Mouse (Mus musculus) neural tube, embryonic 14.5 days (tissue): ENCODE measurements at regions not wholly inside any gene's neighbourhood (a gene's known extent, or its start where the extent isn't known, plus 50 kb on each side); places are given as distances from the start of the nearest gene placed in this dataset.
A peak's percentile ranks its signal among the peaks of the same experiment; 100 is the strongest.

Experiments used
- ATAC-seq: fragments of 200-750 bp; cut with Nextera tagmentation; 2 replicates; pipeline ENCODE4 v1.8.0; 2017; ENCODE audit warnings: low read depth, mild to moderate bottlenecking, moderate TSS enrichment, moderate library complexity
- H3K27ac ChIP-seq: fragments of 300-500 bp; sonication (generic); 2 replicates; pipeline ENCODE4 v1.5.1; 2014; ENCODE audit warnings: low read depth, mild to moderate bottlenecking, control low read depth, low read length, moderate library complexity, mixed read lengths
- H3K27me3 ChIP-seq: fragments of 300-500 bp; sonication (generic); 2 replicates; pipeline ENCODE4 v1.6.1; 2014; ENCODE audit warnings: low read length; ENCODE audit not compliant: control insufficient read depth, insufficient read depth
- H3K36me3 ChIP-seq: fragments of 300-500 bp; sonication (generic); 2 replicates; pipeline ENCODE4 v1.6.1; 2014; ENCODE audit warnings: low read length, mixed read lengths; ENCODE audit not compliant: control insufficient read depth, insufficient read depth
- H3K4me1 ChIP-seq: fragments of 300-500 bp; sonication (generic); 2 replicates; pipeline ENCODE4 v1.6.1; 2014; ENCODE audit warnings: low read length; ENCODE audit not compliant: control insufficient read depth, insufficient read depth
- H3K4me2 ChIP-seq: fragments of 300-500 bp; sonication (generic); 2 replicates; pipeline ENCODE4 v1.6.1; 2014; ENCODE audit warnings: mild to moderate bottlenecking, low read depth, low read length, control low read depth
- H3K4me3 ChIP-seq: fragments of 300-500 bp; sonication (generic); 2 replicates; pipeline ENCODE4 v1.5.1; 2014; ENCODE audit warnings: low read depth, low read length, control low read depth, mixed read lengths
- H3K9ac ChIP-seq: fragments of 300-500 bp; sonication (generic); replicated peaks from 2 replicates; pipeline ENCODE4 v1.6.1; 2014; ENCODE audit warnings: low read depth, mild to moderate bottlenecking, control low read depth, low read length, mixed read lengths
- H3K9me3 ChIP-seq: fragments of 300-500 bp; sonication (generic); 2 replicates; pipeline ENCODE4 v1.6.1; 2016; ENCODE audit warnings: low read length; ENCODE audit not compliant: control insufficient read depth
- WGBS: fragments of 180-500 bp; shearing (Covaris S2); extraction: QIAGEN DNeasy Blood & Tissue Kit; methylation state at CpG from one replicate; pipeline ENCODE4 v1.1.7; 2014; 5-methylcytosine and 5-hydroxymethylcytosine counted together

GRCm38 (mm10) chr5:46830114-46830513 is 972.7 kb upstream of the Lcorl start:
- no peak overlapping the region for H3K4me3 ChIP-seq
- no peaks in the 10 kb centered on the region for H3K9me3 ChIP-seq
- no peak overlapping the region for H3K27ac ChIP-seq
- no peaks in the 10 kb centered on the region for H3K4me1 ChIP-seq
- H3K9ac ChIP-seq = no peak overlapping the region
- H3K4me2 ChIP-seq = no peak overlapping the region
- 51% methylated on average over 6 of the region's 6 CpGs for WGBS
- no peak for ATAC-seq
- no peaks in the 10 kb centered on the region for H3K36me3 ChIP-seq
- no peaks in the 10 kb centered on the region for H3K27me3 ChIP-seq

GRCm38 (mm10) chr5:46826381-46826780 is 969.0 kb upstream of the Lcorl start:
- no peak for ATAC-seq
- Histone ChIP-seq H3K4me2 (no peak overlapping the region), H3K36me3 (no peaks in the 10 kb centered on the region), H3K4me1 (no peaks in the 10 kb centered on the region), H3K4me3 (no peak overlapping the region), H3K27ac (no peak overlapping the region), H3K9ac (no peak overlapping the region), H3K27me3 (no peaks in the 10 kb centered on the region), H3K9me3 (no peaks in the 10 kb centered on the region)
- WGBS = 88% methylated on average over 1 of the region's 1 CpGs

GRCm38 (mm10) chr5:46824934-46825333 is 967.5 kb upstream of the Lcorl start:
- H3K9me3 ChIP-seq = no peaks in the 10 kb centered on the region
- H3K4me3 ChIP-seq = no peak overlapping the region
- WGBS = 47% methylated on average over 3 of the region's 3 CpGs
- no peak for ATAC-seq
- no peak overlapping the region for H3K9ac ChIP-seq
- no peaks in the 10 kb centered on the region for H3K27me3 ChIP-seq
- no peak overlapping the region for H3K4me2 ChIP-seq
- H3K27ac ChIP-seq = no peak overlapping the region
- no peaks in the 10 kb centered on the region for H3K36me3 ChIP-seq
- H3K4me1 ChIP-seq = no peaks in the 10 kb centered on the region

- Histone ChIP-seq H3K9ac (no peak overlapping the region), H3K4me2 (no peak overlapping the region)
- 96% methylated on average over 2 of the region's 2 CpGs for WGBS
Observed at GRCm38 (mm10) chr5:46795102-46795501, 937.7 kb upstream of the Lcorl start.

GRCm38 (mm10) chr5:46794028-46794705 is 936.8 kb upstream of the Lcorl start:
- H3K27ac ChIP-seq = no peak overlapping the region
- 86% methylated on average over 7 of the region's 7 CpGs for WGBS
- H3K4me2 ChIP-seq = no peak overlapping the region
- no peaks in the 10 kb centered on the region for H3K4me1 ChIP-seq
- H3K27me3 ChIP-seq = no peaks in the 10 kb centered on the region
- no peak overlapping the region for H3K9ac ChIP-seq
- H3K36me3 ChIP-seq = no peaks in the 10 kb centered on the region
- H3K4me3 ChIP-seq = no peak overlapping the region
- H3K9me3 ChIP-seq = no peaks in the 10 kb centered on the region
- no peak for ATAC-seq

More at GRCm38 (mm10) chr5:46795102-46795501, 937.7 kb upstream of the Lcorl start:
- Histone ChIP-seq H3K36me3 (no peaks in the 10 kb centered on the region), H3K9me3 (no peaks in the 10 kb centered on the region), H3K4me3 (no peak overlapping the region), H3K27me3 (no peaks in the 10 kb centered on the region), H3K27ac (no peak overlapping the region), H3K4me1 (no peaks in the 10 kb centered on the region)
- no peak for ATAC-seq

- Histone ChIP-seq H3K9ac (no peak overlapping the region), H3K4me2 (no peak overlapping the region), H3K27me3 (no peaks in the 10 kb centered on the region), H3K9me3 (no peaks in the 10 kb centered on the region), H3K27ac (no peak overlapping the region), H3K4me3 (no peak overlapping the region), H3K36me3 (no peaks in the 10 kb centered on the region), H3K4me1 (no peaks in the 10 kb centered on the region)
- ATAC-seq = no peak
- 48% methylated on average over 3 of the region's 3 CpGs for WGBS
Observed at GRCm38 (mm10) chr5:46791051-46791450, 933.6 kb upstream of the Lcorl start.

- no peak overlapping the region for H3K4me2 ChIP-seq
- 63% methylated on average over 3 of the region's 3 CpGs for WGBS
- no peak overlapping the region for H3K27ac ChIP-seq
- H3K27me3 ChIP-seq = no peaks in the 10 kb centered on the region
- no peaks in the 10 kb centered on the region for H3K4me1 ChIP-seq
- no peak overlapping the region for H3K4me3 ChIP-seq
- no peak for ATAC-seq
- no peaks in the 10 kb centered on the region for H3K9me3 ChIP-seq
- H3K9ac ChIP-seq = no peak overlapping the region
- no peaks in the 10 kb centered on the region for H3K36me3 ChIP-seq
Observed at GRCm38 (mm10) chr5:46790536-46790935, 933.1 kb upstream of the Lcorl start.

- Histone ChIP-seq H3K9ac (no peak overlapping the region), H3K4me1 (no peaks in the 10 kb centered on the region), H3K36me3 (no peaks in the 10 kb centered on the region), H3K27ac (no peak overlapping the region), H3K9me3 (no peaks in the 10 kb centered on the region), H3K27me3 (no peaks in the 10 kb centered on the region), H3K4me2 (no peak overlapping the region), H3K4me3 (no peak overlapping the region)
- 35% methylated on average over 3 of the region's 3 CpGs for WGBS
- peak; percentile 69 for ATAC-seq
Observed at GRCm38 (mm10) chr5:46787079-46787478, 929.7 kb upstream of the Lcorl start.

- H3K9me3 ChIP-seq = no peaks in the 10 kb centered on the region
- H3K27me3 ChIP-seq = no peaks in the 10 kb centered on the region
- 21% methylated on average over 5 of the region's 5 CpGs for WGBS
- no peak overlapping the region for H3K4me3 ChIP-seq
- no peak overlapping the region for H3K9ac ChIP-seq
- ATAC-seq = peak; percentile 68; the same call in 1 of the 2 replicates
- no peak overlapping the region for H3K4me2 ChIP-seq
- H3K4me1 ChIP-seq = no peaks in the 10 kb centered on the region
- H3K36me3 ChIP-seq = no peaks in the 10 kb centered on the region
- no peak overlapping the region for H3K27ac ChIP-seq
Observed at GRCm38 (mm10) chr5:46756094-46756493, 898.7 kb upstream of the Lcorl start.
